Mouse (Mus musculus) testis, adult 2 months (tissue): ENCODE measurements around the gene Cabp2. TPM values are rescaled to one million over a fixed set of nuclear protein-coding genes. Genes with fewer than 3 reads are reported as not detected.
"Not testable (repeated sequence)": the region's sequence is repeated elsewhere in the genome, so short reads cannot be mapped to it uniquely, and the experiment has no call there.

Experiments used
- H3K27ac ChIP-seq: fragments of 200-500 bp; 2 replicates; pipeline ENCODE4 v1.5.1; 2012; ENCODE audit warnings: low read depth, low read length; ENCODE audit not compliant: control insufficient read depth, insufficient read depth
- H3K27me3 ChIP-seq: fragments of 200-500 bp; 2 replicates; pipeline ENCODE4 v1.6.1; 2012; ENCODE audit warnings: mild to moderate bottlenecking, low read length, moderate library complexity; ENCODE audit not compliant: control insufficient read depth, insufficient read depth
- H3K36me3 ChIP-seq: fragments of 200-500 bp; 2 replicates; pipeline ENCODE4 v1.6.1; 2012; ENCODE audit warnings: mild to moderate bottlenecking, low read length; ENCODE audit not compliant: control insufficient read depth, insufficient read depth
- H3K4me1 ChIP-seq: fragments of 200-500 bp; 2 replicates; pipeline ENCODE4 v1.6.1; 2012; ENCODE audit warnings: low read length; ENCODE audit not compliant: control insufficient read depth, insufficient read depth
- H3K4me3 ChIP-seq: fragments of 200-500 bp; 2 replicates; pipeline ENCODE4 v1.5.1; 2012; ENCODE audit warnings: low read depth, mild to moderate bottlenecking, low read length, moderate library complexity, mixed read lengths; ENCODE audit not compliant: control insufficient read depth
- CTCF ChIP-seq: fragments of 200-500 bp; IDR thresholded peaks from 2 replicates; pipeline ENCODE4 v1.5.1; 2012; ENCODE audit warnings: low read depth, mild to moderate bottlenecking, inconsistent platforms, low read length, moderate library complexity; ENCODE audit not compliant: control insufficient read depth, insufficient read depth, insufficient replicate concordance
- POLR2A ChIP-seq: fragments of 200-500 bp; IDR thresholded peaks from 2 replicates; pipeline ENCODE4 v1.6.1; 2012; ENCODE audit warnings: low read depth, mild to moderate bottlenecking, inconsistent platforms, low read length, moderate library complexity; ENCODE audit not compliant: control insufficient read depth
- polyA plus RNA-seq: library from polyadenylated mRNA; depleted of rRNA; stranded (reverse); fragments of >200 nt; gene quantifications from 2 replicates; pipeline ENCODE4 v1.2.3, GENCODE M21; 2012

Cabp2 gene
- polyA plus RNA-seq, 1 experiment = not detected

DNA sequence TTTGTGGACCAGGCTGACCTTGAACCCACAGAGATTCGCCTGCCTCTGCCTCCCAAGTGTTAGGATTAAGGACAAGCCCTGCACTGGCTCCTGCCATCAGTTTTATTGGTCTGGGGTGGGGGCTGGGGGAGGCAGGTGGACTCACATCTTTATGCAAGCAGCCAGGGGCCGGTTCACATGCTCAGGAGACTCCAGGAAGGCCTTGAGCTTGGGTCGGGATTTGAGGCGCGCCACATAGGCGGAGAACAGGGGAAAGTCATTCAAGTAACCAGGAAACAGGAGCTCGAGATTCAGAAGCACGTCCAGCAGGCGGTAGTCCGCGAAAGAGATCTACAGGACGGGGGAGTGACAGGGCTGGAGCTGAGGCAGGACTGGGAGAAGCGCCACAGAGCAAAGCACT, 24.0 kb upstream of the Cabp2 start:
- Histone ChIP-seq H3K4me3 (no peak overlapping the region), H3K36me3 (no peaks in the 10 kb centered on the region), H3K4me1 (no peaks in the 10 kb centered on the region), H3K27ac (no peak overlapping the region), H3K27me3 (no peaks in the 10 kb centered on the region)
- TF ChIP-seq CTCF = no peak
- TF ChIP-seq POLR2A = no peak

DNA sequence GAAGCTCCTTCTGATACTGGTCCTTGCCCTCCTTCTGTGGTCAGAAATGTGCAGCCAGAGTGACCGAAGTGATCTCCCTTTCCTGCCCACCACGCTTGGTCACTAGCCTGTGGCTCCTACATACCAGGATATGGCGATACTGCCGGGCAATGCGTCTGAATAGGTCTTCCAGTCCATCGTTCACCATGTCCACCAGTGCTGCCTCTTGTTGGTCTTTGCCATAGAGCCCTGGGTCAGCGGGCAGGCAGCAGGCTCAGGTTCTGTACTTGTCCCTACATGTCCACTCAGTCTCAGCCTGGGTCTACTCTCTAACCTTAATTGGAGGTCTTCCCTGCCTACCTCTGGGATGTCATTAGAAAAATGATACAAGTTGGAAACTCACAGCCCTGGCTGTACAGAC, 23.4 kb upstream of the Cabp2 start:
- no peak overlapping the region for H3K4me3 ChIP-seq
- H3K27ac ChIP-seq = no peak overlapping the region
- no peaks in the 10 kb centered on the region for H3K4me1 ChIP-seq
- TF ChIP-seq POLR2A (no peak), CTCF (no peak)
- no peaks in the 10 kb centered on the region for H3K27me3 ChIP-seq
- H3K36me3 ChIP-seq = no peaks in the 10 kb centered on the region

DNA sequence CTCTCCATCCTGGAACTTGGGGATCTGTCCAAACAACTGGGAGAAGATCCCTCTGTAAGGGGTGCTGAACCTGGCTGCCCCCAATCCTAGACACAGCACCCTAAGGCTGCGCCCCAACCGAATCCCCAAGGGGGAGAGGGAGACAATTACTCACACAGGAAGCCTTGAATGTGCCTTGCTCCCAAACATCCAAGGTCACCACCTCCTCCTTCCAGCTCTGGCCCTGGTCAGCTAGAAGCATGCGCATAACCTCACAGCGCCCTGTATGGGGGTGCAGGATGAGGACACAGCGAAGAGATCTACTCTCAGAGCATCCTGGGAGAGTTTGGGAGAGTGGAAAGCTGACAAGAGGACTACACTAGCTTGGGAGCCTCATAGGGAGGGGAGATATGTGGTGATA, 22.8 kb upstream of the Cabp2 start:
- Histone ChIP-seq H3K4me3 (no peak overlapping the region), H3K36me3 (no peaks in the 10 kb centered on the region), H3K27ac (no peak overlapping the region)

DNA sequence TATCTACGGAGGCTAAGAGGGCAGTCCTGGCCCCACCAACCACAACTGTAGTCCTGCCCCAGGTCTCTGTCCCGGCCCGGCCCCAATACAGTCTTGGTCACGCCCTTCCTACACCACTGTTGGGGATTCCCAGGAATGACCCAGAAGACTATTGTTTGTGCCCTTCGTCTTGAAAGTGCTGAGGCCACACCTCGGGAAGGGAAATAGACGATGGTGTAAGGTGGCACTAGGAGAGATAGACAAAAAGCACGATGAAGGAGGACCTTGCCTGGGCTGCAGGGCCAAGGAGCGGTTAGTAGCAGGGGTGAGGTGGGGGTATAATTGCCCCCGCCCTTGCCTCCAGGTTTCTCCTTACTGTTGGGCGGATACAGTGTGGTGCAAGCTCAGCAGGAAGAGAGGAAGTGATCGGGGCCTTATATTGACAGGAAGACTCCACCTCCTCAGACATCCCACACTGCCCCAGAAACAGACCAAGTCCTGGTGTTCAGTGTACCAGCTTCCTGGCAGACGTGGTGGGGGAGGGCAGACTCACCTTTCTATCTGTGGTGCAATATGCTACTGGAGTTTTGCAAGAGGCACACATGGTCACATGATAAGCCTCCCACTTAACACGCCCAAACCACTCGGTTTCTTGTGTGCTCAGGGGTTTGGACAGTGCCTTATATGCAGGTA, 22.2 kb upstream of the Cabp2 start, which contains the start of gene Gstp3:
TSS of gene Gstp3 (minus strand) at position 501 of the 672 bp plus-strand sequence.
- TF ChIP-seq CTCF (no peak), POLR2A (no peak)
- Histone ChIP-seq H3K27ac (no peak within 1 kb of the TSS), H3K27me3 (no peaks in the 10 kb centered on the region), H3K36me3 (no peaks in the 10 kb centered on the region), H3K4me1 (no peaks in the 10 kb centered on the region), H3K4me3 (no peak within 1 kb of the TSS)

More for the DNA sequence above, 22.8 kb upstream of the Cabp2 start:
- Histone ChIP-seq H3K27me3 (no peaks in the 10 kb centered on the region), H3K4me1 (no peaks in the 10 kb centered on the region)
- TF ChIP-seq CTCF = no peak
- no peak for TF ChIP-seq POLR2A

DNA sequence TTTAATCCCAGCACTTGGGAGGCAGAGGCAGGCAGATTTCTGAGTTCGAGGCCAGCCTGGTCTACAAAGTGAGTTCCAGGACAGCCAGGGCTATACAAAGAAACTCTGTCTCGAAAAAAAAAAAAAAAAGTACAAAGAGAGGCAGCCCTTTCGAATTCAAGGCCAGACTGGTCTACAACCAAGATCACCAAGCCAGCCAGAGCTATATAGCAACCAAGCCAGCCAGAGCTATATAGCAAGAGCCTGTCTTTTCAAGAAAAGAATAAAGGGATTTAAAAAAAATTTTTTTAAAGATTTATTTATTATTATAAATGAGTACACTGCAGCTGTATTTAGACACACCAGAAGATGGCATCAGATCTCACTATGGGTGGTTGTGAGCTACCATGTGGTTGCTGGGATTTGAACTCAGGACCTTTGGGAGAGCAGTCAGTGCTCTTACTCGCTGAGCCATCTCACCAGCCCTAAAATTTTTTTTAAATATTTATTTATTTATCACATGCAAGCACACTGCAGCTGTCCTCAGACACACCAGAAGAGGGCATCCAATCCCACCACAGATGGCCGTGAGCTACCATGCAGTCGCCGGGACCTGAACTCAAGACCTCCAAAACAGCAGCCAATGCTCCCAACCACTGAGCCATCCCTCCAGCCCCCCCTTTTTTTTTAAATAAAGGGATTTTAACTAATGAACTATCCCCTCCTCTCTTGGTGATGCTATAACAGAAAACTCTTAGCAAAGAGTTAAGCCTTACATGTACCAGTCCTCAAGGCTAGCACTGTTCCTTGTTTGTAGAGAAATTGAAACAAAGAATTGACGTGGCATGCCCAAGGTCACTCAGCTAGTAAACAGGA, 21.1 kb upstream of the Cabp2 start:
- not testable (repeated sequence) for H3K4me3 ChIP-seq, H3K36me3 ChIP-seq, H3K27ac ChIP-seq, H3K27me3 ChIP-seq, H3K4me1 ChIP-seq

DNA sequence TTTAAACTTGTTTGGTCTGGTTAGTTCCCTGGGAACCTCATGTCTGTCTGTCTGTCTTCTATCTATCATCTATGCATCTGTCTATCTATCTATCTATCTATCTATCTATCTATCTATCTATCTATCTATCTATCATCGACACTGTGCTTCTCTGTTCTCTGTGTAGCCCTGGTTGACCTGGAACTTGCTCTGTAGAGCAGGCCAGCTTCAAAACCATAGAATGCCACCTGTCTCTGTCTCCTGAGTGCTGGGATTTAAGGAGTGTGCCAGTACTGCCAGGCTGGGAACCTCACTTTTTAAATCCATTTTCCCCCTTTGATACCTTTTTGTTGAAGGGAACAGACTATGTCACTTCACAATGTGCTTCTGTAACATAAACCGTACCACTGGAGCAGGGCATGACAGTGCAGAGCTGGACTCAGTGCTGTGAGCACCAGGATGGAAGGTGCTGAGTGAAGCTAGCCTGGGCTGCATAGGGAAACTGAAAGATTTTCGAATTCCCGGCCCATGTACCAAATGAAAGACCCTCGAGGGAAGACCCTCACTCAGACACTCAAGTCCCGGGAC, 20.4 kb upstream of the Cabp2 start:
- Histone ChIP-seq H3K27ac (no peak overlapping the region), H3K4me1 (no peaks in the 10 kb centered on the region), H3K4me3 (no peak overlapping the region), H3K27me3 (no peaks in the 10 kb centered on the region), H3K36me3 (no peaks in the 10 kb centered on the region)
- no peak for TF ChIP-seq POLR2A
- no peak for TF ChIP-seq CTCF

DNA sequence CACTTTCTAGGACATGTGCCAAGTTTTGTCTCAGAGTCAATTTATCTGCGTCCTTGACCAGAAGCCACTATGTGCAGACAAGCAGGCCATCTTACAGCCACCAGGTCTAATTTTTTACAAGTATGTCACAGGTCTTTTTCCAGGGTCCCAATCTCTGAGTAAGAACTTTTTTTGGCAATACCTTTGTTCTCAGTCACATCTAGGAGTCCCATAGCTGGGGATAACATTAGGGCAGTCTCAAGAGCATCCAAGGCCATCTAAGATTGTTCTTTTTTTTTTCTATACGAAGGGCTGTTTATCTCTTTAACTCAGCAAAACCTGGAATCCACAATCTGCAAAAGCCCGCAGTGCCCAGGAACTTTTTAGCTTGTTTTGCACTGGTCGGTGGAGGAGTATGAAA, 18.0 kb upstream of the Cabp2 start:
- H3K4me3 ChIP-seq, H3K36me3 ChIP-seq, H3K4me1 ChIP-seq, H3K27me3 ChIP-seq, H3K27ac ChIP-seq: not testable (repeated sequence)

DNA sequence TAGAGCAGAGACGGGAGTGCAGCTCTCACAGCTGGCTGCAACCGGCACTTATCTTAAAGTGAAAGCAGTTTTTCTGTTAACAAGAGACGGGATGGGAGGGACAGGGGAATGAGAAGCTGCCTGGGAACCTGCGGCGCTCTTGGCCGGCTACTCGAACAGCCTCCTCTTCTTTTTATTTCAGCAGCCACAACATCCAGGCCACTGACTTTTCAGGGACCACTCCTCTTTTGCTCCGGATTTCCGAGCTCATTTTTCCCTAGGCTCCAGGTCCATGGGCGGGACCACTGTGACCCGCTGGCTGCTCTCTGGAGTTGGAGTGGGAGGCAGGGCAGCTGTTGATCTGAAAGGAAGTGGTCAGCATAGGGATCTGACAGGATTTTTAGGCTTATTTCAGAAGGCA, 16.9 kb upstream of the Cabp2 start:
- not testable (repeated sequence) for H3K4me1 ChIP-seq, H3K36me3 ChIP-seq, H3K27ac ChIP-seq, H3K27me3 ChIP-seq, H3K4me3 ChIP-seq
